Mouse (Mus musculus) T-cell, adult 2 months (primary cell): ENCODE measurements around the gene St6galnac3.

Experiments
- DNase-seq: peaks from one replicate; pipeline ENCODE4 v3.0.0; 2022; ENCODE audit warnings: low spot score

The St6galnac3 gene

GRCm38 (mm10) chr3:153148887-153149286 lies 576.1 kb downstream of the St6galnac3 start:
- DNase-seq: no peak
